Mouse (Mus musculus): ENCODE measurements around the gene Npr2. TPM values are rescaled to one million over a fixed set of nuclear protein-coding genes. Genes with fewer than 3 reads are reported as not detected.

Gene Npr2
- polyA plus RNA-seq, 1 experiment = 115 TPM

GRCm38 (mm10) chr4:43693806-43694241 lies 62.1 kb downstream of the Npr2 start:
- Histone ChIP-seq H3K27ac (ENCODE audit: insufficient read depth, low read length) (no peak overlapping the region), H3K4me1 (ENCODE audit: control insufficient read depth, insufficient read depth, low read length) (0 out of 2 replicates have a peak, but pooled peaks cover 2% of the 10 kb centered on the region), H3K4me3 (ENCODE audit: insufficient read depth, low read length) (no peak overlapping the region)
- TF ChIP-seq CTCF (IDR thresholded peaks at IDR 0.05; ENCODE audit: extremely low read depth, insufficient read depth, low read length) (no peak), POLR2A (IDR thresholded peaks at IDR 0.05; ENCODE audit: extremely low read depth, insufficient read depth, low read length) (no peak)

DNA sequence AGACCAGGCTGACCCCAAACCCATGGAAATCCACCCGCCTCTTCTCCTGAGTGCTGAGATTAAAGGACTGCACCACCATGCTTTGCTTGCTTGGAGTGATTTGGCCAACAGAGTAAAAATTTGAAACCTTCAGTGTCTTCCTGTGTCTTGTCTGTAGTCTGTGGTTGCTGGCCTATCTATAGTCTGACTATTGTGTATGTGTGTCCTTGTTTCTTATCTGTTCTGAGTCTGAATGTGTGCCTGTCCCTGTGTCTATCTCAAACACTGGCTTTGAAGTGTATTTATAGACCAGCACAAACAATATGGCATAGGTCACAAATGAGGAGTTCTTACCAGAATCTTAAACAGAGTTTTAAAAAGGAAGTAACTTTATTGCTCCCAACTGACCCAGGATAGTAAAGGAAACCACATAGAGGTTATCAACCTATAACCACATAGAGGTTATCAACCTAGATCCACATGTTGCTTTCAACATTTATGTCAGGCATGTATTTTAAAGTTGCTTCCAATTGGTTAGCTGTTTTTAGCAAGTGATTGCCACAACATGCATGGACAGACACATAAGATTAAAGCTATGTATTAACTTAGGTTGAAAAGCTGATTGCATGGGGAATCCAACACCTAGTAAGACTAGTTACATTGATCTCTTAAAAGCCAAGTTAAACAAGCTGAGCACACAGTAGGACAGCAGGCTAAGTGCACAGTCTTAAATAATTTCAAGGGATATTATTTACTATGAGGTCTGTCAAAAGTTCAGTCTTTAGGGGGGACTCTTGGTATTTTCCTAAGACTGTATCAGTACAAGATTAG lies 62.9 kb downstream of the Npr2 start:
- TF ChIP-seq CTCF (IDR thresholded peaks at IDR 0.05; ENCODE audit: extremely low read depth, insufficient read depth, low read length) = no peak
- H3K4me1 ChIP-seq (ENCODE audit: control insufficient read depth, insufficient read depth, low read length) = 0 out of 2 replicates have a peak, but pooled peaks cover 2% of the 10 kb centered on the region
- no peak overlapping the region for H3K27ac ChIP-seq (ENCODE audit: insufficient read depth, low read length)
- H3K4me3 ChIP-seq (ENCODE audit: insufficient read depth, low read length) = no peak overlapping the region

DNA sequence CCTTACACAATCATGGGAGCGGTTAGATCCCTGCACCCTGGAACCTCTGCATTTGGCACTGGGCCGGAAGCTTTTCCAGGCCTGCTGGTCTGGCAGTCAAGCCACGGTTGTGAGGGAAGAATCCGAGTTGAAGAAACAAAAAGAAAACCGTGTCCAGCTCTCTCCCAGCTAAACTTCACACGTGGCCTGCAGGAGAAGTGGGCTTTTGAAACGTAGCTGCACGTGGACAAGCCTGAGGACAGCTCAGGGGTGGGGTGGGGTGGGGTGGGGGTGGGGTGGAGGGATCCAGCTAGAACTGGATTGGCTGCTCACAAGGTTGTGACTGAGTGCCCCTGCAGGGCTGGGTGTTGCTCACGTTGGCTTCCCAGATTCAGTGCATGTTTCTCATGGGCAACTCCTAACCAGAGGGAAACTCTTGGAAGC lies 63.5 kb downstream of the Npr2 start:
- no peak overlapping the region for H3K4me3 ChIP-seq (ENCODE audit: insufficient read depth, low read length)
- TF ChIP-seq CTCF (IDR thresholded peaks at IDR 0.05; ENCODE audit: extremely low read depth, insufficient read depth, low read length) (no peak), POLR2A (IDR thresholded peaks at IDR 0.05; ENCODE audit: extremely low read depth, insufficient read depth, low read length) (no peak)
- 0 out of 2 replicates have a peak, but pooled peaks cover 2% of the 10 kb centered on the region for H3K4me1 ChIP-seq (ENCODE audit: control insufficient read depth, insufficient read depth, low read length)
- no peak overlapping the region for H3K27ac ChIP-seq (ENCODE audit: insufficient read depth, low read length)

GRCm38 (mm10) chr4:43696561-43696960 lies 64.8 kb downstream of the Npr2 start:
- no peak for TF ChIP-seq CTCF (IDR thresholded peaks at IDR 0.05; ENCODE audit: extremely low read depth, insufficient read depth, low read length)
- TF ChIP-seq POLR2A (IDR thresholded peaks at IDR 0.05; ENCODE audit: extremely low read depth, insufficient read depth, low read length) = no peak
- no peak overlapping the region for H3K4me3 ChIP-seq (ENCODE audit: insufficient read depth, low read length)
- H3K4me1 ChIP-seq (ENCODE audit: control insufficient read depth, insufficient read depth, low read length) = no peaks in the 10 kb centered on the region
- H3K27ac ChIP-seq (ENCODE audit: insufficient read depth, low read length) = no peak overlapping the region

DNA sequence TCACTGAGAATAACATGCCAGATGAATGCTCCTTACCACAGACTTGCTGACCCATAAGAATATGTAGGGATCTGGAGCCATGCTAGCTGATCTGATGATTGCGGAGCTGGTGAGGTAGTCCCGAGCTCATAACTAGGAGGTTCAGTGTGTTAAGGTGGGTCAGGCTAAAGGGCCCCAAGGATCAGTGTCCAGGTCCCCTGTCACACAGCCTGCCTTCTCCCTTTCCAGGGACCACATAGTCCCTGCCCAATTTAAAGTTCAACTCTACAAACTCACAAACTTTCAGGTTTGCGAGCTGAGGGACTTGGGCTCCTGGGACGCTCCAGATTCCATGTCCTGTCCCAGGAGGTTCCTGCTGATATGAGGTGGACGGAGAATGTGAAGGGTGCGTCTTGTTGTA lies 69.0 kb downstream of the Npr2 start, which contains the start of gene Olfr70:
Gene Olfr70 (minus strand): TSS at position 101 of the 400 bp plus-strand sequence.
- TF ChIP-seq CTCF (IDR thresholded peaks at IDR 0.05; ENCODE audit: extremely low read depth, insufficient read depth, low read length) = no peak
- TF ChIP-seq POLR2A (IDR thresholded peaks at IDR 0.05; ENCODE audit: extremely low read depth, insufficient read depth, low read length) = no peak

More for the DNA sequence above, 69.0 kb downstream of the Npr2 start, which contains the start of gene Olfr70:
- Histone ChIP-seq H3K4me3 (ENCODE audit: insufficient read depth, low read length) (no peak within 1 kb of the TSS), H3K27ac (ENCODE audit: insufficient read depth, low read length) (no peak within 1 kb of the TSS), H3K4me1 (ENCODE audit: control insufficient read depth, insufficient read depth, low read length) (no peaks in the 10 kb centered on the region)

Other genes starting within 250 kb of the Npr2 start
- gene Rusc2, start 250.0 kb upstream of the Npr2 start, polyA plus RNA-seq (2012; rRNA removed) = 50.6 and 53.8 TPM in 2 replicates
- 1.8 and 1.9 TPM in 2 replicates for gene Fam166b, start 202.8 kb upstream of the Npr2 start, polyA plus RNA-seq (2012; rRNA removed)
- gene Tesk1, start 190.0 kb upstream of the Npr2 start, polyA plus RNA-seq (2012; rRNA removed) = 77.0 and 78.5 TPM in 2 replicates
- gene Cd72, start 177.3 kb upstream of the Npr2 start, polyA plus RNA-seq (2012; rRNA removed) = 1.0 and 1.8 TPM in 2 replicates
- gene Sit1, start 148.2 kb upstream of the Npr2 start, polyA plus RNA-seq (2012; rRNA removed) = 0.08 TPM in 1 of 2 replicates, not detected in the other
- gene Ccdc107, start 139.0 kb upstream of the Npr2 start, polyA plus RNA-seq (2012; rRNA removed) = 75.7 and 82.6 TPM in 2 replicates
- gene Arhgef39, start 132.2 kb upstream of the Npr2 start, polyA plus RNA-seq (2012; rRNA removed) = 0.55 and 2.7 TPM in 2 replicates
- gene Car9, start 125.0 kb upstream of the Npr2 start, polyA plus RNA-seq (2012; rRNA removed) = 0.32 and 0.61 TPM in 2 replicates
- 10.4 and 12.5 TPM in 2 replicates for gene Tpm2, start 108.2 kb upstream of the Npr2 start, polyA plus RNA-seq (2012; rRNA removed)
- 61.8 and 65.9 TPM in 2 replicates for gene Creb3, start 69.6 kb upstream of the Npr2 start, polyA plus RNA-seq (2012; rRNA removed)
- 44.3 and 46.5 TPM in 2 replicates for gene Tln1, start 69.2 kb upstream of the Npr2 start, polyA plus RNA-seq (2012; rRNA removed)
- gene Rgp1, start 53.2 kb upstream of the Npr2 start, polyA plus RNA-seq (2012; rRNA removed) = 35.7 and 38.8 TPM in 2 replicates
- gene Gba2, start 53.1 kb upstream of the Npr2 start, polyA plus RNA-seq (2012; rRNA removed) = 96.7 and 105 TPM in 2 replicates
- gene Msmp, start 47.4 kb upstream of the Npr2 start, polyA plus RNA-seq (2012; rRNA removed) = 0.15 and 0.34 TPM in 2 replicates
- gene Spag8, start 21.7 kb downstream of the Npr2 start, polyA plus RNA-seq (2012; rRNA removed) = 2.3 and 2.6 TPM in 2 replicates
- gene Hint2, start 24.5 kb downstream of the Npr2 start, polyA plus RNA-seq (2012; rRNA removed) = 81.7 and 84.5 TPM in 2 replicates
- gene Tmem8b, start 37.0 kb downstream of the Npr2 start, polyA plus RNA-seq (2012; rRNA removed) = 36.2 and 36.6 TPM in 2 replicates
- 1.0 TPM in 2 replicates for gene Fam221b, start 37.2 kb downstream of the Npr2 start, polyA plus RNA-seq (2012; rRNA removed)
- not detected in 2 replicates for gene Olfr70, start 68.9 kb downstream of the Npr2 start, polyA plus RNA-seq (2012; rRNA removed)
- not detected in 2 replicates for gene Olfr71, start 78.3 kb downstream of the Npr2 start, polyA plus RNA-seq (2012; rRNA removed)
- 1.8 and 2.3 TPM in 2 replicates for gene Hrct1, start 95.3 kb downstream of the Npr2 start, polyA plus RNA-seq (2012; rRNA removed)
- 0.89 and 1.1 TPM in 2 replicates for gene Spaar, start 98.1 kb downstream of the Npr2 start, polyA plus RNA-seq (2012; rRNA removed)
- 0.11 TPM in 1 of 2 replicates, not detected in the other for gene Olfr159, start 139.1 kb downstream of the Npr2 start, polyA plus RNA-seq (2012; rRNA removed)
- gene Olfr156, start 192.0 kb downstream of the Npr2 start, polyA plus RNA-seq (2012; rRNA removed) = not detected in 2 replicates
- gene Olfr157, start 208.3 kb downstream of the Npr2 start, polyA plus RNA-seq (2012; rRNA removed) = not detected in 2 replicates
- not detected in 2 replicates for gene Olfr155, start 219.6 kb downstream of the Npr2 start, polyA plus RNA-seq (2012; rRNA removed)
- 12.9 and 13.1 TPM in 2 replicates for gene Reck, start 243.6 kb downstream of the Npr2 start, polyA plus RNA-seq (2012; rRNA removed)